Mouse (Mus musculus): ENCODE data around the gene Gpr4.

DNA sequence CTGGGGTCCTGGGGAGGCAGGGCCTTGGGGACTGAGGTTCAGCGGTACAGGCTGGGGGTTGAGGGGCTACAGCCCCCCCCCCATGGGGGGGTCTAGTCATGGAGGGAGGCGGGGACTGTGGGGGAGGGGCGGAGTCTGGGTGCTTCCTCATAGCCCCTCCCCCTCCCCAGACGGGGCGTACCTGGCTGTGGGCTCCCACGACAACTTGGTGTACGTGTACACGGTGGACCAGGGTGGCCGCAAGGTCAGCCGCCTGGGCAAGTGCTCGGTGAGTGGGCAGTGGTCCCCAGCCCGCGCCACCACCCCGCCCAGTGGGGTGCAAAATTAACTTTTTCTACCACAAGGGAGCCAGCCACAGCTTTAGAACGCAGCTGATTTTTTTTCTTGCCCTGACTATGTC lies 10.7 kb upstream of the Gpr4 start:
- no peak for TF ChIP-seq MAX (IDR thresholded peaks at IDR 0.05; ENCODE audit: low read length)
- TF ChIP-seq POLR2A (IDR thresholded peaks at IDR 0.05; ENCODE audit: low read depth, low read length): no peak
- no peak for TF ChIP-seq SIN3A (IDR thresholded peaks at IDR 0.05; ENCODE audit: low read length)
- no peak for TF ChIP-seq CTCF (conservative IDR thresholded peaks at IDR 0.05 in 1 of 2, IDR thresholded peaks at IDR 0.05 in 1 of 2; ENCODE audit: low read depth in 2 of 2, low read length in 2 of 2)
- no peak for TF ChIP-seq BHLHE40 (IDR thresholded peaks at IDR 0.05; ENCODE audit: low read depth, low read length)
- no peak for TF ChIP-seq PAX5 (IDR thresholded peaks at IDR 0.05; ENCODE audit: low read length)
- TF ChIP-seq EP300 (IDR thresholded peaks at IDR 0.05; ENCODE audit: low read length): no peak
- no peak for TF ChIP-seq ZNF384 (IDR thresholded peaks at IDR 0.05; ENCODE audit: low read depth, low read length)
- TF ChIP-seq ZMIZ1 (IDR thresholded peaks at IDR 0.05; ENCODE audit: low read depth, low read length): no peak
- no peak for TF ChIP-seq CHD1 (IDR thresholded peaks at IDR 0.05; ENCODE audit: low read depth, low read length)
- TF ChIP-seq MAFK (IDR thresholded peaks at IDR 0.05; ENCODE audit: insufficient replicate concordance, low read length): no peak
- TF ChIP-seq TBP (conservative IDR thresholded peaks at IDR 0.05; ENCODE audit: low read depth, low read length): no peak
- 0 out of 2 replicates have a peak, but pooled peaks have one; percentile 43 for TF ChIP-seq CHD2 (IDR thresholded peaks at IDR 0.05; ENCODE audit: low read length)

Measured in CH12.LX (cell line).